Mouse (Mus musculus) cortical plate, adult 2 months (tissue): Measurements from ENCODE around the gene Rapgef5.

Source experiments
- CTCF ChIP-seq: fragments of 200-500 bp; IDR thresholded peaks from 2 replicates; pipeline ENCODE4 v1.5.1; 2011; ENCODE audit warnings: mild to moderate bottlenecking, control low read depth, low read length; ENCODE audit not compliant: insufficient read depth; ENCODE audit errors: extremely low read depth
- POLR2A ChIP-seq: fragments of 200-500 bp; IDR thresholded peaks from 2 replicates; pipeline ENCODE4 v1.6.1; 2011; ENCODE audit warnings: mild to moderate bottlenecking, low read length, control low read depth; ENCODE audit not compliant: insufficient read depth; ENCODE audit errors: extremely low read depth

- no peak for TF ChIP-seq CTCF
- TF ChIP-seq POLR2A: no peak
These were observed 147.4 kb downstream of the Rapgef5 start for GRCm38 (mm10) chr12:117663637-117664036.
